Mouse (Mus musculus): Measurements from ENCODE around the gene Fgf9.

GRCm38 (mm10) chr14:58079471-58079870, 9.1 kb downstream of the Fgf9 start:
- TF ChIP-seq CTCF (IDR thresholded peaks at IDR 0.05; ENCODE audit: borderline replicate concordance, extremely low read depth, insufficient read depth, insufficient read length): no peak
- TF ChIP-seq POLR2A (IDR thresholded peaks at IDR 0.05; ENCODE audit: borderline replicate concordance, extremely low read depth, insufficient read depth, insufficient read length, poor library complexity, severe bottlenecking): no peak
